Mouse (Mus musculus) spleen, adult 2 months (tissue): ENCODE data around the gene Ocel1. TPM values are rescaled to one million over a fixed set of nuclear protein-coding genes. Genes with fewer than 3 reads are reported as not detected.

ENCODE experiments used
- DNase-seq, 2 experiments: peaks; one replicate each; pipeline versions ENCODE4 v3.0.0 to v3.0.0-alpha.2; 2012 to 2021; ENCODE audit warnings: low spot score in 2 of 2, low read depth in 1 of 2
- H3K27ac ChIP-seq: fragments of 200-500 bp; 2 replicates; pipeline ENCODE4 v1.5.1; 2012; ENCODE audit warnings: low read length, inconsistent platforms; ENCODE audit not compliant: insufficient read depth
- H3K27me3 ChIP-seq: fragments of 200-500 bp; 2 replicates; pipeline ENCODE4 v1.6.1; 2012; ENCODE audit warnings: mild to moderate bottlenecking, moderate library complexity, low read length, inconsistent platforms; ENCODE audit not compliant: control insufficient read depth, insufficient read depth
- H3K36me3 ChIP-seq: fragments of 200-500 bp; 2 replicates; pipeline ENCODE4 v1.6.1; 2012; ENCODE audit warnings: mild to moderate bottlenecking, low read length, inconsistent platforms; ENCODE audit not compliant: control insufficient read depth, insufficient read depth
- H3K4me1 ChIP-seq: fragments of 200-500 bp; 2 replicates; pipeline ENCODE4 v1.6.1; 2011; ENCODE audit warnings: inconsistent platforms; ENCODE audit not compliant: control insufficient read depth, insufficient read depth, insufficient read length
- H3K4me3 ChIP-seq: fragments of 200-500 bp; 2 replicates; pipeline ENCODE4 v1.5.1; 2011; ENCODE audit warnings: mild to moderate bottlenecking, inconsistent platforms; ENCODE audit not compliant: insufficient read depth, insufficient read length; ENCODE audit errors: extremely low read depth
- CTCF ChIP-seq: fragments of 200-500 bp; IDR thresholded peaks from 2 replicates; pipeline ENCODE4 v1.5.1; 2011; ENCODE audit warnings: mild to moderate bottlenecking, inconsistent platforms; ENCODE audit not compliant: insufficient read depth, insufficient read length, insufficient replicate concordance; ENCODE audit errors: extremely low read depth
- POLR2A ChIP-seq: fragments of 200-500 bp; IDR thresholded peaks from 2 replicates; pipeline ENCODE4 v1.6.1; 2011; ENCODE audit warnings: low read depth, low read length, inconsistent platforms
- WGBS: fragments of 180-500 bp; shearing (Covaris S2); methylation state at CpG from one replicate; pipeline ENCODE4 v1.1.7; 2018; 5-methylcytosine and 5-hydroxymethylcytosine counted together
- polyA plus RNA-seq: library from polyadenylated mRNA; depleted of rRNA; stranded (reverse); fragments of >200 nt; gene quantifications from 2 replicates; pipeline ENCODE4 v1.2.3, GENCODE M21; 2012

Gene Ocel1
- polyA plus RNA-seq, 1 experiment: 16.8 TPM

GRCm38 (mm10) chr8:71370711-71371235 lies 325 bp upstream of the Ocel1 start:
- Histone ChIP-seq H3K27me3 (no peaks in the 10 kb centered on the region), H3K4me3 (peak overlapping the region; percentile 98; the same call in 1 of the 2 replicates), H3K36me3 (peaks cover 7% of the 10 kb centered on the region), H3K27ac (no peak overlapping the region), H3K4me1 (peaks cover 2% of the 10 kb centered on the region; the same call in 1 of the 2 replicates)
- 20% methylated on average over 5 of the region's 5 CpGs for WGBS
- TF ChIP-seq CTCF (no peak), POLR2A (no peak)
- DNase-seq: no peak

- no peak overlapping the region for H3K4me3 ChIP-seq
- no peak for DNase-seq
- TF ChIP-seq CTCF: no peak
- no peak for TF ChIP-seq POLR2A
- H3K4me1 ChIP-seq: peaks cover 12% of the 10 kb centered on the region
- 92% methylated on average over 12 of the region's 12 CpGs for WGBS
- no peaks in the 10 kb centered on the region for H3K27me3 ChIP-seq
- peaks cover 7% of the 10 kb centered on the region for H3K36me3 ChIP-seq
- no peak overlapping the region for H3K27ac ChIP-seq
These were observed 1.3 kb downstream of the Ocel1 start for GRCm38 (mm10) chr8:71372427-71372826.

GRCm38 (mm10) chr8:71373000-71373399 lies 1.9 kb downstream of the Ocel1 start:
- TF ChIP-seq POLR2A: no peak
- no peak for TF ChIP-seq CTCF
- Histone ChIP-seq H3K36me3 (peaks cover 7% of the 10 kb centered on the region), H3K27me3 (no peaks in the 10 kb centered on the region), H3K4me1 (peaks cover 12% of the 10 kb centered on the region), H3K27ac (no peak overlapping the region), H3K4me3 (no peak overlapping the region)
- DNase-seq: no peak
- 96% methylated on average over 3 of the region's 3 CpGs for WGBS

- DNase-seq: no peak
- no peak for TF ChIP-seq POLR2A
- TF ChIP-seq CTCF: no peak
- 86% methylated on average over 17 of the region's 17 CpGs for WGBS
- no peak overlapping the region for H3K4me3 ChIP-seq
- H3K36me3 ChIP-seq: peaks cover 7% of the 10 kb centered on the region
- H3K4me1 ChIP-seq: peaks cover 12% of the 10 kb centered on the region
- H3K27ac ChIP-seq: no peak overlapping the region
- no peaks in the 10 kb centered on the region for H3K27me3 ChIP-seq
These were observed 3.6 kb downstream of the Ocel1 start for GRCm38 (mm10) chr8:71374616-71375206.

GRCm38 (mm10) chr8:71375581-71376422 lies 4.7 kb downstream of the Ocel1 start:
- H3K27me3 ChIP-seq: peaks cover 4% of the 10 kb centered on the region; the same call in 1 of the 2 replicates

GRCm38 (mm10) chr8:71376423-71377030 lies 5.4 kb downstream of the Ocel1 start:
- H3K4me1 ChIP-seq: peaks cover 22% of the 10 kb centered on the region
- TF ChIP-seq CTCF (no peak), POLR2A (no peak)
- no peak overlapping the region for H3K27ac ChIP-seq
- H3K36me3 ChIP-seq: peaks cover 7% of the 10 kb centered on the region
- no peak overlapping the region for H3K4me3 ChIP-seq
- 76% methylated on average over 8 of the region's 8 CpGs for WGBS
- H3K27me3 ChIP-seq: peaks cover 11% of the 10 kb centered on the region
- DNase-seq: no peak

More at GRCm38 (mm10) chr8:71375581-71376422, 4.7 kb downstream of the Ocel1 start:
- Histone ChIP-seq H3K36me3 (peaks cover 7% of the 10 kb centered on the region), H3K4me1 (peaks cover 16% of the 10 kb centered on the region), H3K4me3 (peak overlapping the region; percentile 43; the same call in 1 of the 2 replicates), H3K27ac (no peak overlapping the region)
- TF ChIP-seq POLR2A: no peak
- no peak for TF ChIP-seq CTCF
- WGBS: 33% methylated on average over 69 of the region's 74 CpGs
- peak in 1 of 2 experiments; percentile 62 for DNase-seq
